Mouse (Mus musculus): ENCODE results near the gene Zdhhc14. TPM values are rescaled to one million over a fixed set of nuclear protein-coding genes. Genes with fewer than 3 reads are reported as not detected.

Gene Zdhhc14
- polyA plus RNA-seq (2015; fragmentation: Nextera tagmentation; extraction: Ambion mirVana) = 9.0 and 9.4 TPM in 2 replicates

DNA sequence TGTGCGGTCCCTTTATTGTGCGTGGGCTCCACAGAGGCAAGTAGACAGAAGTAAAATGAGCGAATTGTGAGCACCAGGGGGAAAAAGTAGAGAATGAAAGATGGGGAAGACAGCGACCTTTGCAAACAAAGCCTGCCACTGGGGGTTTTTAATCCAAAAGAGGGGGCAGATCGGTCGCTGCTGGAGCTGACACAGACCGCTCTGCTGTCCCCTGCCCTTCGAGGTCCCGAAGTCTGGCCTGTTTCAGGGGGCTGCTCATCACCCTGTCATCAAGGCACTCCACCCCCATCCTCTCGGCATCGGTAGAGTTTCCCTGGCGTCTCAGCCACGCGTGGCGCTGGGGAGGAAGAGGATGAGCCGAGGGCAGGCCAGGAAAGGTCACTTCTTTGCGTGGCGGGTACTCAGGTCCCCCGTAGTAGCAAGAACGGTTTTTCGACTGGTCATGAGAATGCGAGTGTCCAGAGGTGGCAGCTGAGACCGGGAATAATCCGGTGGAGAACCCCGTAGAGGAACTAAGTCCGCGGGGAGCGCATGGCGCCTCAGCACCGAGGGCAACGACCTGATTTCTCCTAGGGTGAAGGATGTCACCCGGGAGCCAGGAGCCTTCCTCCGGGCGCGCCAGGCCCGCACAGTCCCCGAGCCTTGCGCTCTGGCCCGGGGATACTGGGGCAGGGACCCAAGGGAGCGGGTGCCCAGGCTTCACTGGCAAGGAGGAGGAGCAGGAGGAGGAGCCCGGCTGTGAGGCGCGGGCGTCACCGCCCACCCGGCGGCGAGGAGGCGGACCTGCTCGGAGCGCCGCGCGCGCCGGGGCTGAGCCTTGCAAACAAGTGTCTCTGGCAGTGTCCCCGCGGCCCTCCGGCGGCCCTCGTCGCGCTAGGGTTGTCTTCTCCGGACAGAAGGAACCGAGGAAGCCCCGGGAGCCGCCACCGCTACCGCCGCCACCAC is at the start of gene Zdhhc14:
TSS of gene Zdhhc14 (plus strand) at position 757 of the 945 bp plus-strand sequence.
- Histone ChIP-seq H3K9ac (ENCODE audit: low read depth, low read length) (peak within 1 kb of the TSS; percentile 80), H3K27me3 (ENCODE audit: control insufficient read depth, insufficient read depth, low read depth, low read length) (no peaks in the 10 kb centered on the region), H3K4me2 (ENCODE audit: low read length) (peak within 1 kb of the TSS; percentile 71), H3K4me1 (ENCODE audit: control insufficient read depth, insufficient read depth, low read length) (peaks cover 20% of the 10 kb centered on the region), H3K9me3 (replicated peaks; ENCODE audit: control insufficient read depth, low read length, poor library complexity, severe bottlenecking) (no peaks in the 10 kb centered on the region), H3K27ac (ENCODE audit: low read length) (peak within 1 kb of the TSS; percentile 96), H3K4me3 (ENCODE audit: low read depth, low read length) (peak within 1 kb of the TSS; percentile 80), H3K36me3 (ENCODE audit: control insufficient read depth, insufficient read depth, low read length) (no peaks in the 10 kb centered on the region)
- ATAC-seq = peak; percentile 92
- under 1% methylated on average over 57 of the region's 70 CpGs for WGBS

GRCm38 (mm10) chr17:5443260-5443659 is 49.1 kb upstream of the Zdhhc14 start:
- 68% methylated on average over 3 of the region's 3 CpGs for WGBS
- Histone ChIP-seq H3K27me3 (ENCODE audit: control insufficient read depth, insufficient read depth, low read depth, low read length) (peaks cover 3% of the 10 kb centered on the region), H3K4me3 (ENCODE audit: low read depth, low read length) (no peak overlapping the region), H3K36me3 (ENCODE audit: control insufficient read depth, insufficient read depth, low read length) (no peaks in the 10 kb centered on the region), H3K9ac (ENCODE audit: low read depth, low read length) (no peak overlapping the region), H3K4me2 (ENCODE audit: low read length) (no peak overlapping the region), H3K4me1 (ENCODE audit: control insufficient read depth, insufficient read depth, low read length) (peaks cover 15% of the 10 kb centered on the region), H3K9me3 (replicated peaks; ENCODE audit: control insufficient read depth, low read length, poor library complexity, severe bottlenecking) (no peaks in the 10 kb centered on the region), H3K27ac (ENCODE audit: low read length) (no peak overlapping the region)
- ATAC-seq = no peak

DNA sequence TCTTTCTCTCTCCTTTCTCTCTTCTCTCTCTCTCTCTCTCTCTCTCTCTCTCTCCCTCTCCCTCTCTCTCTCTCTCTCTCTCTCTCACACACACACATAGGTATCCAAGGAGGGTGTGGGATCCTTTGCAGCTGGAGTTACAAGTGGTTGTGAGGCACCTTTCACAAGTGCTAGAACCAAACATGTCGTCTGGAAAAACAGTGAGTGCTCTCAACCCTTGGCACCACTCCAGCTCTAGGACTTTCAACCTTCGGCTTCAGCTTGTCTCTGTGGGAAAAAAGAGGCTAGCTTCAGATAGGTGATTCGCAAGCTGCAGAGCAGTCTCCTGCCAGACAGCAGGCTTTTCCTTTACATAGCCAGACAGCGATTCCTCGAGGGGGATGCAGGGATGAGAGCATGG is 48.6 kb upstream of the Zdhhc14 start:
- Histone ChIP-seq H3K9ac (ENCODE audit: low read depth, low read length) (no peak overlapping the region), H3K9me3 (replicated peaks; ENCODE audit: control insufficient read depth, low read length, poor library complexity, severe bottlenecking) (no peaks in the 10 kb centered on the region), H3K4me1 (ENCODE audit: control insufficient read depth, insufficient read depth, low read length) (peaks cover 13% of the 10 kb centered on the region), H3K27ac (ENCODE audit: low read length) (no peak overlapping the region), H3K4me2 (ENCODE audit: low read length) (no peak overlapping the region), H3K27me3 (ENCODE audit: control insufficient read depth, insufficient read depth, low read depth, low read length) (peaks cover 3% of the 10 kb centered on the region), H3K36me3 (ENCODE audit: control insufficient read depth, insufficient read depth, low read length) (no peaks in the 10 kb centered on the region), H3K4me3 (ENCODE audit: low read depth, low read length) (no peak overlapping the region)
- 71% methylated on average over 5 of the region's 5 CpGs for WGBS
- no peak for ATAC-seq

DNA sequence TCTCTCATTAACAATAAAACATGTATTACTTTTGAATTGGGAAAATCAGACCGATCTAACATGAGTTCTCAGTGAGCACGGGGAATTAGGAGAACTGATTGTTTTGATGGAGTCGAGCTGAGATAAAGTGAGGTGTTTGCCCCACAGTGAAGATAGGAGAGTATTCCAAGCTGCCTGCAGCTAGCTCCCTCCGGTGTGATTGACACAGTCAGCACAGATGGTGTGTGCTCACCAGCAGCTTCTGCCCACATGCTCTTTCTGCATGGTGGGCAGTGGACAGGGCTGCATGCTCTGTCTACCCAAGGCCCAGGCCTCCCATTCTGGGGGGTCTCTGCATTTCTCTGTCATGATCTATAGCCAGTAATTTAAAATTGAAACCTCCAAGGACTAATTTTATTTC is 38.7 kb upstream of the Zdhhc14 start:
- 85% methylated on average over 4 of the region's 4 CpGs for WGBS
- no peak for ATAC-seq
- Histone ChIP-seq H3K27ac (ENCODE audit: low read length) (no peak overlapping the region), H3K27me3 (ENCODE audit: control insufficient read depth, insufficient read depth, low read depth, low read length) (no peaks in the 10 kb centered on the region), H3K4me3 (ENCODE audit: low read depth, low read length) (no peak overlapping the region), H3K4me2 (ENCODE audit: low read length) (no peak overlapping the region), H3K36me3 (ENCODE audit: control insufficient read depth, insufficient read depth, low read length) (no peaks in the 10 kb centered on the region), H3K9me3 (replicated peaks; ENCODE audit: control insufficient read depth, low read length, poor library complexity, severe bottlenecking) (no peaks in the 10 kb centered on the region), H3K9ac (ENCODE audit: low read depth, low read length) (no peak overlapping the region), H3K4me1 (ENCODE audit: control insufficient read depth, insufficient read depth, low read length) (no peaks in the 10 kb centered on the region)

- no peak overlapping the region for H3K27ac ChIP-seq (ENCODE audit: low read length)
- WGBS = 96% methylated on average over 2 of the region's 2 CpGs
- ATAC-seq = no peak
- no peaks in the 10 kb centered on the region for H3K36me3 ChIP-seq (ENCODE audit: control insufficient read depth, insufficient read depth, low read length)
- no peak overlapping the region for H3K4me2 ChIP-seq (ENCODE audit: low read length)
- no peaks in the 10 kb centered on the region for H3K4me1 ChIP-seq (ENCODE audit: control insufficient read depth, insufficient read depth, low read length)
- H3K9me3 ChIP-seq (replicated peaks; ENCODE audit: control insufficient read depth, low read length, poor library complexity, severe bottlenecking) = no peaks in the 10 kb centered on the region
- H3K27me3 ChIP-seq (ENCODE audit: control insufficient read depth, insufficient read depth, low read depth, low read length) = no peaks in the 10 kb centered on the region
- no peak overlapping the region for H3K4me3 ChIP-seq (ENCODE audit: low read depth, low read length)
- H3K9ac ChIP-seq (ENCODE audit: low read depth, low read length) = no peak overlapping the region
These were observed 28.4 kb upstream of the Zdhhc14 start for GRCm38 (mm10) chr17:5463912-5464311.

GRCm38 (mm10) chr17:5466736-5467135 is 25.6 kb upstream of the Zdhhc14 start:
- Histone ChIP-seq H3K4me2 (ENCODE audit: low read length) (no peak overlapping the region), H3K9ac (ENCODE audit: low read depth, low read length) (no peak overlapping the region), H3K4me1 (ENCODE audit: control insufficient read depth, insufficient read depth, low read length) (no peaks in the 10 kb centered on the region), H3K27ac (ENCODE audit: low read length) (no peak overlapping the region), H3K9me3 (replicated peaks; ENCODE audit: control insufficient read depth, low read length, poor library complexity, severe bottlenecking) (no peaks in the 10 kb centered on the region), H3K36me3 (ENCODE audit: control insufficient read depth, insufficient read depth, low read length) (no peaks in the 10 kb centered on the region), H3K27me3 (ENCODE audit: control insufficient read depth, insufficient read depth, low read depth, low read length) (no peaks in the 10 kb centered on the region), H3K4me3 (ENCODE audit: low read depth, low read length) (no peak overlapping the region)
- no peak for ATAC-seq
- WGBS = 74% methylated on average over 8 of the region's 8 CpGs

- Histone ChIP-seq H3K4me2 (ENCODE audit: low read length) (no peak overlapping the region), H3K4me3 (ENCODE audit: low read depth, low read length) (no peak overlapping the region), H3K36me3 (ENCODE audit: control insufficient read depth, insufficient read depth, low read length) (no peaks in the 10 kb centered on the region), H3K27me3 (ENCODE audit: control insufficient read depth, insufficient read depth, low read depth, low read length) (no peaks in the 10 kb centered on the region), H3K4me1 (ENCODE audit: control insufficient read depth, insufficient read depth, low read length) (no peaks in the 10 kb centered on the region), H3K9me3 (replicated peaks; ENCODE audit: control insufficient read depth, low read length, poor library complexity, severe bottlenecking) (no peaks in the 10 kb centered on the region), H3K9ac (ENCODE audit: low read depth, low read length) (no peak overlapping the region), H3K27ac (ENCODE audit: low read length) (no peak overlapping the region)
- ATAC-seq = no peak
- WGBS = 44% methylated on average over 4 of the region's 4 CpGs
These were observed 25.2 kb upstream of the Zdhhc14 start for GRCm38 (mm10) chr17:5467177-5467576.

DNA sequence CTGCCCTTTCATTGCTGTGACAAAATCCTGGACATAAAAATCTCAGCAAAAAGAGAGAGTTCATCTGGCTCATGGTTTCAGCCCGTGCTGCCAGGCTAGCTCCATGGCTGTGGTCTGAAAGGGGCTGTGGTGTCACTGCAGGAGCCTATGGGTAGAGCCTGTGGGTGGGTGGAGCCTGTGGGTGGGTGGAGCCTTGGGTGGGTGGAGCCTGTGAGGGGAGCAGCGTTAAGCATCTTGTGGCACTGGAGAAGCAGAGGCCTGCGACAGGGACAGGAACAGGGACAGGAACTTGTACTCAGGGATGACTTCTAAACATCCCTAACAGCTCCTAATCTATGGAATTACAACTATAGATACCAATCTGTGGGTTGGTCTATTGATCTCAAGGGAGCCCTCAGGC is 20.1 kb upstream of the Zdhhc14 start:
- Histone ChIP-seq H3K9me3 (replicated peaks; ENCODE audit: control insufficient read depth, low read length, poor library complexity, severe bottlenecking) (no peaks in the 10 kb centered on the region), H3K4me1 (ENCODE audit: control insufficient read depth, insufficient read depth, low read length) (no peaks in the 10 kb centered on the region), H3K9ac (ENCODE audit: low read depth, low read length) (no peak overlapping the region), H3K4me3 (ENCODE audit: low read depth, low read length) (no peak overlapping the region), H3K27me3 (ENCODE audit: control insufficient read depth, insufficient read depth, low read depth, low read length) (no peaks in the 10 kb centered on the region), H3K27ac (ENCODE audit: low read length) (no peak overlapping the region), H3K4me2 (ENCODE audit: low read length) (no peak overlapping the region), H3K36me3 (ENCODE audit: control insufficient read depth, insufficient read depth, low read length) (no peaks in the 10 kb centered on the region)
- 48% methylated on average over 3 of the region's 3 CpGs for WGBS
- ATAC-seq = no peak

DNA sequence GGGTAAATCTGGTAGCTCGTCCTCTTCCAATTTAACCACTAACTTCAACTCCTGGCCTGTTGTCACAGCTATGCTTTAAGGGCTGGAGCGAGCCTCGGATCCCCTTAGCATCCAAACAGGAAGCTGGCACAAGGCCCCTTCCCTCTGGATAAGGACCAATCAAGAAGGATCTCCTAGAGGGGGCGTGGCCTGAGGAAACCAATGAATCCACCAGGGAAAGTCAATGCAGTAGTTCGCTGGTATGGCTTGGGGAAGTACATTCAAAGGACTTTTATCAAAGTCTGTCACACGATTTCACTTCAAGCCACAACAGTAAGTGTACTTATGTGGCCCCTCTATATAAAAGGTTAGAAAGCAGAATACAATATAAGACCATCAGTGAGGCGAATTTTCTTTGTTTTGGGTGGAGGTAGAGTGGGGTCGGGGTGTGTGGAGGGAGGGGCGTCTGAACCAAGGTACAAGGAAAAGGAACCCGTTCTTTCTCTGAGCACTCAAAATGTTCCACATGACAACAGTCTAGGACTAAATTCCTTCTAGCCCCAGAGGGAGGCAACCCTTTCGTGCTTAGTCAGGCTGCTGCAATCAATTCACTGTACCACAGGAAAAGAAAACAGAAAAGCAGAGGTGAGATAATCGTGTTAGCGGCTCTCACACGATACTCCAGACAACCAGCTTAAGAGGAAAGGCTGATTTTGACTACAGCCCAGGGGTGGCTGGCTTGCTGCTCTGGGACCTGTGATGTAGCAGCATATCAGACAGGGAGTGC is 16.2 kb upstream of the Zdhhc14 start:
- H3K36me3 ChIP-seq (ENCODE audit: control insufficient read depth, insufficient read depth, low read length) = no peaks in the 10 kb centered on the region
- H3K27me3 ChIP-seq (ENCODE audit: control insufficient read depth, insufficient read depth, low read depth, low read length) = no peaks in the 10 kb centered on the region
- no peak overlapping the region for H3K27ac ChIP-seq (ENCODE audit: low read length)
- H3K4me3 ChIP-seq (ENCODE audit: low read depth, low read length) = no peak overlapping the region
- no peaks in the 10 kb centered on the region for H3K4me1 ChIP-seq (ENCODE audit: control insufficient read depth, insufficient read depth, low read length)
- no peak overlapping the region for H3K4me2 ChIP-seq (ENCODE audit: low read length)
- H3K9me3 ChIP-seq (replicated peaks; ENCODE audit: control insufficient read depth, low read length, poor library complexity, severe bottlenecking) = no peaks in the 10 kb centered on the region
- WGBS = 70% methylated on average over 14 of the region's 14 CpGs
- no peak overlapping the region for H3K9ac ChIP-seq (ENCODE audit: low read depth, low read length)
- ATAC-seq = no peak
